In the genomic region with DNA sequence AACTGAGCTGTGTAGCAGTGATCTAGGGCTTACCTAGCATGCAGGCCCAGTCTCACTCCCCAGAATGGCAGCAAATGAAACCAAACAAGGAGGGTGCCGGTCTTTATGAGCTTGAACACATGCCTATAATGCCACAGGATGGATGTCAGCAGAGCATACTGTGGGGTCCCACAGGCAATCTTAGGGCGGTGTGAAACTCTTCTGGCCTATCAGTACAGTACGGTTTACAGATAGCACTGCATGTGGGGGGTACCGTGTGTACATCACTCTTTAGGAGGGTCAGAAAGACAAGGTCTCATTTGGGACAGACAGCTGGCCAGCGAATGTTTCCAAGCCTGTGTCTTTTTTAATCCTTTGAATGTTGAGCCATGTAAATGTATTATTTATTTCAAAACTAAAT, we compare ENCODE assay signal across 16 mouse cellular contexts. TPM values are rescaled to one million over a fixed set of nuclear protein-coding genes. Genes with fewer than 3 reads are reported as not detected.
DNase-seq lines count a peak whose midpoint lies in the region; ATAC-seq lines count a peak whose summit lies in the region.
"Had no signal": no experiment of that assay in that cellular context is flagged by ENCODE, and none has a peak within 500 bp of the region (broad histone marks: within the 10 kb centered on the region; RNA-seq: fewer than 3 reads in every experiment).

No protein-coding gene starts in this region.

- 0 out of 2 replicates have a peak overlapping the region, but pooled peaks have one; percentile 12 for H3K4me2 ChIP-seq in heart, embryonic 11.5 days
- H3K4me2 ChIP-seq in liver, embryonic 12.5 days = peak overlapping the region; percentile 57
- peak overlapping the region; percentile 51 for H3K4me2 ChIP-seq in liver, embryonic 15.5 days
- no peak overlapping the region for H3K4me2 ChIP-seq in forebrain, embryonic 14.5 days (ENCODE audit: low read length)
- H3K4me2 ChIP-seq: embryonic facial prominence, embryonic 12.5 days; forebrain, embryonic 15.5 days; hindbrain, embryonic 13.5 days had no signal

- 83% methylated on average over 5 of the region's 5 CpGs for WGBS in heart, embryonic 11.5 days (ENCODE audit: insufficient replicate concordance)
- WGBS in liver, embryonic 12.5 days (ENCODE audit: insufficient replicate concordance) = 47% methylated on average over 5 of the region's 5 CpGs
- 36% methylated on average over 5 of the region's 5 CpGs for WGBS in liver, embryonic 15.5 days (ENCODE audit: insufficient replicate concordance)
- 96% methylated on average over 5 of the region's 5 CpGs for WGBS in forebrain, embryonic 14.5 days

- intact Hi-C loops in heart, postnatal 36 days (cut with DNase I) = no loop called here
- intact Hi-C loops in left cerebral cortex, postnatal 10 days (cut with DNase I) = no loop called here

- H3K4me3 ChIP-seq in heart, embryonic 11.5 days (ENCODE audit: low read depth, low read length) = no peak overlapping the region
- H3K4me3 ChIP-seq in liver, embryonic 12.5 days = peak overlapping the region; percentile 25; the same call in 1 of the 2 replicates
- peak overlapping the region; percentile 21; the same call in 1 of the 2 replicates for H3K4me3 ChIP-seq in liver, embryonic 15.5 days (replicated peaks)
- no peak overlapping the region for H3K4me3 ChIP-seq in forebrain, embryonic 14.5 days (ENCODE audit: low read depth, low read length)
- H3K4me3 ChIP-seq: embryonic facial prominence, embryonic 12.5 days; forebrain, embryonic 15.5 days; hindbrain, embryonic 13.5 days had no signal

- no peak for DNase-seq in heart, postnatal 36 days
- no peak for DNase-seq in forebrain, embryonic 14.5 days (ENCODE audit: low spot score)
- no peak for DNase-seq in left cerebral cortex, postnatal 10 days (ENCODE audit: extremely low spot score in 1 of 2, low spot score in 2 of 2)
- DNase-seq: adrenal gland, adult 2 months; adrenal gland, postnatal 25 days; cerebellum, adult 2 months; cerebellum, postnatal 10 days; gastrocnemius, postnatal 10 days; heart, postnatal 10 days had no signal

- no peak for ATAC-seq in heart, embryonic 11.5 days (replicated peaks; ENCODE audit: insufficient number of reproducible peaks, low FRiP score, low TSS enrichment)
- 0 out of 2 replicates have a peak, but pooled peaks have one; percentile 31 for ATAC-seq in liver, embryonic 12.5 days
- no peak for ATAC-seq in liver, embryonic 15.5 days (ENCODE audit: insufficient read depth)
- ATAC-seq in forebrain, embryonic 14.5 days = no peak
- ATAC-seq: forebrain, embryonic 15.5 days; hindbrain, postnatal 0 days had no signal

- H3K27ac ChIP-seq in heart, embryonic 11.5 days (ENCODE audit: low read depth, low read length) = no peak overlapping the region
- peak overlapping the region; percentile 83 for H3K27ac ChIP-seq in liver, embryonic 12.5 days
- H3K27ac ChIP-seq in liver, embryonic 15.5 days (replicated peaks) = peak overlapping the region; percentile 98
- H3K27ac ChIP-seq in forebrain, embryonic 14.5 days (ENCODE audit: low read depth, low read length) = no peak overlapping the region
- H3K27ac ChIP-seq: embryonic facial prominence, embryonic 12.5 days; forebrain, embryonic 15.5 days; hindbrain, embryonic 13.5 days; hindbrain, postnatal 0 days had no signal

- peaks cover 4% of the 10 kb centered on the region; the same call in 1 of the 2 replicates for H3K4me1 ChIP-seq in heart, embryonic 11.5 days (ENCODE audit: control insufficient read depth, insufficient read depth, low read length)
- H3K4me1 ChIP-seq in liver, embryonic 12.5 days = peaks cover 87% of the 10 kb centered on the region
- peaks cover 72% of the 10 kb centered on the region for H3K4me1 ChIP-seq in liver, embryonic 15.5 days (replicated peaks)
- no peaks in the 10 kb centered on the region for H3K4me1 ChIP-seq in forebrain, embryonic 14.5 days (ENCODE audit: control insufficient read depth, insufficient read depth, low read length)
- H3K4me1 ChIP-seq: embryonic facial prominence, embryonic 12.5 days; forebrain, embryonic 15.5 days; hindbrain, embryonic 13.5 days had no signal

- H3K9me3 ChIP-seq in heart, embryonic 11.5 days (replicated peaks; ENCODE audit: control insufficient read depth, low read length) = no peaks in the 10 kb centered on the region
- no peaks in the 10 kb centered on the region for H3K9me3 ChIP-seq in liver, embryonic 12.5 days (replicated peaks)
- H3K9me3 ChIP-seq in liver, embryonic 15.5 days (replicated peaks) = no peaks in the 10 kb centered on the region
- no peaks in the 10 kb centered on the region for H3K9me3 ChIP-seq in forebrain, embryonic 14.5 days (replicated peaks; ENCODE audit: control insufficient read depth, low read length)
- H3K9me3 ChIP-seq: embryonic facial prominence, embryonic 12.5 days; forebrain, embryonic 15.5 days; hindbrain, embryonic 13.5 days had no signal

- H3K27me3 ChIP-seq in heart, embryonic 11.5 days (ENCODE audit: control insufficient read depth, insufficient read depth, low read length) = peaks cover 3% of the 10 kb centered on the region; the same call in 1 of the 2 replicates
- no peaks in the 10 kb centered on the region; the same call in 1 of the 2 replicates for H3K27me3 ChIP-seq in liver, embryonic 12.5 days (replicated peaks)
- H3K27me3 ChIP-seq in liver, embryonic 15.5 days = no peaks in the 10 kb centered on the region
- no peaks in the 10 kb centered on the region for H3K27me3 ChIP-seq in forebrain, embryonic 14.5 days (replicated peaks; ENCODE audit: control insufficient read depth, insufficient read depth, low read length)
- H3K27me3 ChIP-seq: embryonic facial prominence, embryonic 12.5 days; forebrain, embryonic 15.5 days; hindbrain, embryonic 13.5 days had no signal

- H3K9ac ChIP-seq in heart, embryonic 11.5 days (ENCODE audit: low read depth, low read length) = no peak overlapping the region
- peak overlapping the region; percentile 65 for H3K9ac ChIP-seq in liver, embryonic 12.5 days
- peak overlapping the region; percentile 19; the same call in 1 of the 2 replicates for H3K9ac ChIP-seq in liver, embryonic 15.5 days
- H3K9ac ChIP-seq in forebrain, embryonic 14.5 days (ENCODE audit: low read length) = no peak overlapping the region
- H3K9ac ChIP-seq: embryonic facial prominence, embryonic 12.5 days; forebrain, embryonic 15.5 days; hindbrain, embryonic 13.5 days had no signal

- peaks cover 20% of the 10 kb centered on the region for H3K36me3 ChIP-seq in heart, embryonic 11.5 days (ENCODE audit: control insufficient read depth, insufficient read depth, low read length)
- peaks cover 88% of the 10 kb centered on the region for H3K36me3 ChIP-seq in liver, embryonic 12.5 days
- peaks cover 85% of the 10 kb centered on the region for H3K36me3 ChIP-seq in liver, embryonic 15.5 days (replicated peaks)
- H3K36me3 ChIP-seq in forebrain, embryonic 14.5 days (ENCODE audit: control insufficient read depth, insufficient read depth, low read length) = peaks cover 54% of the 10 kb centered on the region

RNA-seq across cellular contexts. Expression of a gene that starts 6.9 kb away (rescaled TPM):
- 11.4 and 14.5 TPM in 2 replicates for polyA plus RNA-seq in heart, embryonic 11.5 days (2014; fragmentation: Nextera tagmentation; extraction: Ambion mirVana)
- 10 to 100 TPM; 67.9 to 85.3 TPM for total RNA-seq in heart, postnatal 36 days (2021)
- polyA plus RNA-seq in liver, embryonic 12.5 days (2016; fragmentation: Nextera tagmentation; extraction: Ambion mirVana) = 62.2 TPM in 2 replicates
- 63.5 and 68.6 TPM in 2 replicates for polyA plus RNA-seq in liver, embryonic 15.5 days (2015; fragmentation: Nextera tagmentation; extraction: Ambion mirVana)
- polyA plus RNA-seq in forebrain, embryonic 14.5 days (2014; fragmentation: Nextera tagmentation; extraction: Ambion mirVana) = 6.0 and 7.2 TPM in 2 replicates
- 1 to 10 TPM; 9.7 to 9.9 TPM for total RNA-seq in left cerebral cortex, postnatal 10 days (2021)

Comparison
In these comparisons a context has a peak if more than half of its experiments do, and no peak if none do; other contexts are left out.
1. H3K27ac ChIP-seq: peak in liver, embryonic 12.5 days (single experiment) and liver, embryonic 15.5 days (single experiment); none in heart, embryonic 11.5 days (single experiment) and forebrain, embryonic 14.5 days (single experiment).
2. H3K4me3 ChIP-seq: peak in liver, embryonic 12.5 days (single experiment) and liver, embryonic 15.5 days (single experiment); none in heart, embryonic 11.5 days (single experiment) and forebrain, embryonic 14.5 days (single experiment).
3. H3K9ac ChIP-seq: peak in liver, embryonic 12.5 days (single experiment) and liver, embryonic 15.5 days (single experiment); none in heart, embryonic 11.5 days (single experiment) and forebrain, embryonic 14.5 days (single experiment).